Mouse (Mus musculus) CH12.LX (cell line): Measurements from ENCODE around the gene 4933424G06Rik. TPM values are rescaled to one million over a fixed set of nuclear protein-coding genes. Genes with fewer than 3 reads are reported as not detected.

Experiments
- DNase-seq: peaks from one replicate; pipeline ENCODE4 v3.0.0-alpha.2; 2013; ENCODE audit errors: extremely low read depth
- H3K27ac ChIP-seq: 2 replicates; pipeline ENCODE4 v1.5.1; 2012; ENCODE audit warnings: low read depth, mild to moderate bottlenecking, control low read depth, moderate library complexity; ENCODE audit not compliant: insufficient read depth
- H3K27me3 ChIP-seq: replicated peaks from 2 replicates; pipeline ENCODE3; 2012; ENCODE audit warnings: inconsistent platforms
- H3K36me3 ChIP-seq, 2 experiments: replicated peaks in 1 of 2; 2 replicates each; pipeline versions ENCODE3 to v1.6.1; 2012; ENCODE audit warnings: inconsistent platforms in 1 of 2, low read length in 1 of 2, mild to moderate bottlenecking in 1 of 2, mixed read lengths in 1 of 2, moderate library complexity in 1 of 2; ENCODE audit not compliant: control insufficient read depth in 1 of 2, insufficient read depth in 1 of 2
- H3K4me1 ChIP-seq, 2 experiments: 2 replicates each; pipeline ENCODE4 v1.6.1; 2012; ENCODE audit warnings: inconsistent platforms in 1 of 2, moderate library complexity in 1 of 2; ENCODE audit not compliant: insufficient read depth in 2 of 2, control insufficient read depth in 1 of 2
- H3K4me2 ChIP-seq: 2 replicates; pipeline ENCODE4 v1.6.1; 2012; ENCODE audit warnings: low read depth, mild to moderate bottlenecking, control low read depth; ENCODE audit not compliant: poor library complexity, insufficient read depth, severe bottlenecking
- H3K4me3 ChIP-seq, 3 experiments: fragments of 150-350 bp in 1 of 3; sonication (generic) in 1 of 3; replicated peaks in 1 of 3; 2 replicates each; pipeline versions ENCODE3 to v1.5.1; 2011 to 2012; ENCODE audit warnings: low read depth in 2 of 3, low read length in 2 of 3, mild to moderate bottlenecking in 2 of 3, moderate library complexity in 2 of 3, control low read depth in 1 of 3, improper control_type of control experiment in 1 of 3, inconsistent platforms in 1 of 3, mixed read lengths in 1 of 3; ENCODE audit not compliant: poor library complexity in 1 of 3
- H3K79me2 ChIP-seq: replicated peaks from 2 replicates; pipeline ENCODE4 v1.6.1; 2012; ENCODE audit warnings: mild to moderate bottlenecking, moderate library complexity; ENCODE audit not compliant: control insufficient read depth, poor library complexity, insufficient read depth, severe bottlenecking; ENCODE audit errors: extremely low read depth
- H3K9ac ChIP-seq: 2 replicates; pipeline ENCODE4 v1.6.1; 2012; ENCODE audit warnings: low read depth, mild to moderate bottlenecking, control low read depth, moderate library complexity; ENCODE audit not compliant: insufficient read depth
- H3K9me3 ChIP-seq: replicated peaks from 2 replicates; pipeline ENCODE3; 2012; ENCODE audit warnings: low read length, inconsistent platforms, mixed read lengths
- CTCF ChIP-seq, 2 experiments: IDR thresholded peaks in 1 of 2; conservative IDR thresholded peaks in 1 of 2; 2 replicates each; pipeline ENCODE4 v1.5.1; 2011 to 2012; ENCODE audit warnings: low read depth in 2 of 2, low read length in 2 of 2, improper control_type of control experiment in 1 of 2, inconsistent platforms in 1 of 2, mild to moderate bottlenecking in 1 of 2, moderate library complexity in 1 of 2
- E2F4 ChIP-seq: IDR thresholded peaks from 2 replicates; pipeline ENCODE4 v1.6.1; 2011; ENCODE audit warnings: low read depth, low read length, improper control_type of control experiment; ENCODE audit not compliant: insufficient replicate concordance
- GABPA ChIP-seq: IDR thresholded peaks from 2 replicates; pipeline ENCODE4 v1.6.1; 2012; ENCODE audit warnings: low read depth, low read length, improper control_type of control experiment, inconsistent platforms; ENCODE audit not compliant: insufficient replicate concordance
- HCFC1 ChIP-seq: IDR thresholded peaks from 2 replicates; pipeline ENCODE4 v1.6.1; 2012; ENCODE audit warnings: low read depth, mild to moderate bottlenecking, inconsistent platforms, low read length, improper control_type of control experiment
- IRF4 ChIP-seq: IDR thresholded peaks from 2 replicates; pipeline ENCODE4 v1.6.1; 2014; ENCODE audit warnings: low read depth, mild to moderate bottlenecking, inconsistent platforms, low read length, improper control_type of control experiment
- KAT2A ChIP-seq: IDR thresholded peaks from 2 replicates; pipeline ENCODE4 v1.6.1; 2012; ENCODE audit warnings: low read length, improper control_type of control experiment, inconsistent platforms; ENCODE audit not compliant: insufficient replicate concordance
- MAFK ChIP-seq: IDR thresholded peaks from 2 replicates; pipeline ENCODE4 v1.6.1; 2011; ENCODE audit warnings: low read length, improper control_type of control experiment; ENCODE audit not compliant: insufficient replicate concordance
- MAZ ChIP-seq: IDR thresholded peaks from 2 replicates; pipeline ENCODE4 v1.6.1; 2012; ENCODE audit warnings: low read depth, mild to moderate bottlenecking, inconsistent platforms, low read length, improper control_type of control experiment, moderate library complexity
- MEF2A ChIP-seq: IDR thresholded peaks from 2 replicates; pipeline ENCODE4 v1.6.1; 2014; ENCODE audit warnings: low read depth, mild to moderate bottlenecking, inconsistent platforms, low read length, improper control_type of control experiment, borderline replicate concordance
- MYC ChIP-seq: IDR thresholded peaks from 2 replicates; pipeline ENCODE4 v1.6.1; 2011; ENCODE audit warnings: low read depth, mild to moderate bottlenecking, improper control_type of control experiment, low read length
- POLR2A ChIP-seq: IDR thresholded peaks from 2 replicates; pipeline ENCODE4 v1.6.1; 2011; ENCODE audit warnings: low read depth, mild to moderate bottlenecking, improper control_type of control experiment, low read length
- RAD21 ChIP-seq: IDR thresholded peaks from 2 replicates; pipeline ENCODE4 v1.6.1; 2011; ENCODE audit warnings: low read depth, mild to moderate bottlenecking, low read length, improper control_type of control experiment, moderate library complexity
- SIN3A ChIP-seq: IDR thresholded peaks from 2 replicates; pipeline ENCODE4 v1.6.1; 2012; ENCODE audit warnings: low read length, improper control_type of control experiment, inconsistent platforms
- SMC3 ChIP-seq: IDR thresholded peaks from 2 replicates; pipeline ENCODE4 v1.6.1; 2011; ENCODE audit warnings: low read depth, low read length, improper control_type of control experiment
- TCF12 ChIP-seq: IDR thresholded peaks from 2 replicates; pipeline ENCODE4 v1.6.1; 2014; ENCODE audit warnings: low read depth, mild to moderate bottlenecking, inconsistent platforms, low read length, improper control_type of control experiment
- USF2 ChIP-seq: conservative IDR thresholded peaks from 2 replicates; pipeline ENCODE4 v1.6.1; 2011; ENCODE audit warnings: low read depth, low read length, improper control_type of control experiment
- ZC3H11A ChIP-seq: IDR thresholded peaks from 2 replicates; pipeline ENCODE4 v1.6.1; 2012; ENCODE audit warnings: low read depth, mild to moderate bottlenecking, inconsistent platforms, low read length, improper control_type of control experiment
- ZMIZ1 ChIP-seq: IDR thresholded peaks from 2 replicates; pipeline ENCODE4 v1.6.1; 2012; ENCODE audit warnings: low read depth, mild to moderate bottlenecking, inconsistent platforms, low read length, improper control_type of control experiment
- ZNF384 ChIP-seq: IDR thresholded peaks from 2 replicates; pipeline ENCODE4 v1.6.1; 2012; ENCODE audit warnings: low read depth, low read length, improper control_type of control experiment, inconsistent platforms
- dilution Hi-C: fragments of 300-500 bp; cut with MboI; formaldehyde crosslinking; loops from 2 replicates; pipeline ENCODE4 v1.14.3; 2020; ENCODE audit warnings: low sequenced_read_pairs; ENCODE audit not compliant: extremely low pct_unique_long_range_greater_than_20kb, extremely low pct_ligation_motif_present
- in situ Hi-C: fragments of 300-500 bp; cut with MboI; formaldehyde crosslinking; loops from 3 replicates; pipeline ENCODE4 v1.14.3; 2019; ENCODE audit warnings: low sequenced_read_pairs, low pct_ligation_motif_present, low pct_unique_long_range_greater_than_20kb, mixed read lengths
- polyA plus RNA-seq: library from polyadenylated mRNA; unstranded; fragments of >175 nt; gene quantifications from 2 replicates; pipeline ENCODE4 v1.2.1, GENCODE M21; 2012; ENCODE audit warnings: low read depth; ENCODE audit not compliant: insufficient read length
- total RNA-seq, 2 experiments: library from RNA; depleted of rRNA; stranded (reverse); fragments of 300-350 nt in 1 of 2; fragments of >200 nt in 1 of 2; gene quantifications; 2 replicates each; pipeline ENCODE4 v1.2.3; 2012 to 2014

The 4933424G06Rik gene
- total and polyA plus RNA-seq, 3 experiments, result not detected

DNA sequence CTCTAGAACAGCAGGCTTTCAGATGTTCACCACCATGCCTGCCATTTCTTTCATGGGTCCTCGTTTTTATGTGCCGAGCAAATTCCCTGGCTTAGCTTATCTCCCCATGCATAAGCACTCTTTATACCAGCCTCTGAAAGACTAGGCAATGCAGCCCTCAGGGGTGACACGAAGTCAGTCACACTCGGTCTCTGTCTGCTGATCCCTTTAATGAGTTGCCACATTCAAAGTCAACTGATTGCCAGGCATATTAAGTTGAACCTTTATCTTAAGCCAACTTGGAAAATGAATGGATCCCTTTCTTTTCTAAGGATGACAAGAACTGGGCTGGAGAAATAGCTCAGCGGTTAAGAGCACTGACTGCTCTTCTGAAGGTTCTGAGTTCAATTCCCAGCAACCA, 29.3 kb downstream of the 4933424G06Rik start:
- no peak overlapping the region for H3K4me2 ChIP-seq
- H3K79me2 ChIP-seq, result no peaks in the 10 kb centered on the region
- peaks cover 0 to 4% of the 10 kb centered on the region in 2 experiments; a peak in 2 of 4 replicates for H3K4me1 ChIP-seq
- H3K9ac ChIP-seq, result no peak overlapping the region
- TF ChIP-seq MEF2A (no peak), ZC3H11A (no peak)
- no peaks in the 10 kb centered on the region for H3K9me3 ChIP-seq
- no peak overlapping the region for H3K4me3 ChIP-seq
- no peak for DNase-seq
- peaks cover 30% of the 10 kb centered on the region for H3K27me3 ChIP-seq
- no peak overlapping the region for H3K27ac ChIP-seq
- in situ Hi-C loops, result no loop called here
- H3K36me3 ChIP-seq, result no peaks in the 10 kb centered on the region
- dilution Hi-C loops, result no loop called here

DNA sequence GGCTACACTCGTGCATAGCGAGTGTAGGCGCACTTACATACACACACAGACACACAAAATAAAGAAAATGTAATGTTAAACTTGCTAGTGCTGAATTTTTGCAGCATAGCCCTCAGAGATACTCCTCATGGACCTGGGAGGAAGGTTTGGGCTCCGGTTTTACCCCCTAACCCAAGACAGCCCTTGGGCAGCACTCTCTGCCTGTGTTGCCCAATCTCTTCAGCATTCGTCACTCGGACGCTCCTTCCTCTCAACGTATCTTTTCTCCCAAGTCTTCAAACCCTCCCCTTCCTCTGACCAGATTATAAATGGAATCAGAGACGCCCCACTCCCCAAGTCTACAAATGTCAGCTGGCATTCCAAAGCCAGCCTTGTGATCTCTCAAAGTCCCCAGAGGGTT, 33.1 kb downstream of the 4933424G06Rik start:
- Histone ChIP-seq H3K79me2 (no peaks in the 10 kb centered on the region), H3K27me3 (peaks cover 31% of the 10 kb centered on the region), H3K4me2 (no peak overlapping the region), H3K9me3 (no peaks in the 10 kb centered on the region), H3K36me3 (no peaks in the 10 kb centered on the region), H3K9ac (no peak overlapping the region), H3K4me1 (peaks cover 0 to 8% of the 10 kb centered on the region in 2 experiments; a peak in 2 of 4 replicates), H3K4me3 (no peak overlapping the region), H3K27ac (no peak overlapping the region)
- in situ Hi-C loops, result no loop called here
- dilution Hi-C loops, result no loop called here
- TF ChIP-seq SIN3A (no peak), KAT2A (no peak), MAFK (no peak), E2F4 (no peak), RAD21 (no peak), IRF4 (no peak), USF2 (no peak)
- no peak for DNase-seq

DNA sequence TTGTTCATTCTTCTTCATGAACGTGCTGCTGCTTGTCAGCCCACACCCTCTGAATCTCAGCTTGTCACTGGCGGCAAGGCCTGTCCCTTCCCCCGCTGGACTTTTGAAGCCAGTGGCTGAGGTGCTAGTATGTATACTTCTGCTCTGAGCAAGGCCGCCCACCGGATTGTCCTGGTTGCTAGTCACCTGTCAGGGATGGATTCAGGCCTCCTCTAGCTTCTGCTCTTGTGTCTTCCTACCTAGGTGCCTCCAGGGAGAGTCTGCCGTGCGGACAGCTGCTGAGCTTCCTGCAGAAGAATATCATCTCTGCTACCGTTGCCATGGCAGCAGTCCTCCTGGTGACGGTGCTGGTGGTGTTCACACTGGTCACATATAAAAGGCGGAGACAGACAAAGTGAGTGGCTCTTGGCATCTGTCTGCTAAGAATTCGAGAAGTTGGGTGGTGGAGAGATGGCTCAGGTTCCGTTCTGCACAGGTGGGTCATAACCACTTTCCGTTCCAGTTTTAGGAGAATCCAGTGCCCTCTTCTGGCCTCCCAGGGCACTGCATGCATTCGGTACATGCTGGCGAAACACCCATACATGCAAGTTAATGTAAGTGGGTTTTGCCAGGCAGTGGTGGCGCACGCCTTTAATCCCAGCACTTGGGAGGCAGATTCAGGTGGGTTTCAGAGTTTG, 34.5 kb downstream of the 4933424G06Rik start:
- Histone ChIP-seq H3K4me1 (peaks cover 0 to 8% of the 10 kb centered on the region in 2 experiments; a peak in 2 of 4 replicates), H3K27ac (no peak overlapping the region), H3K36me3 (no peaks in the 10 kb centered on the region), H3K4me3 (peak overlapping the region in 1 of 3 experiments; percentile 31), H3K9ac (no peak overlapping the region), H3K27me3 (peaks cover 31% of the 10 kb centered on the region), H3K79me2 (no peaks in the 10 kb centered on the region), H3K9me3 (no peaks in the 10 kb centered on the region)
- dilution Hi-C loops, result no loop called here
- in situ Hi-C loops, result no loop called here
- peak; percentile 55 for TF ChIP-seq RAD21
- no peak for TF ChIP-seq POLR2A
- TF ChIP-seq ZMIZ1, result no peak
- TF ChIP-seq HCFC1, result no peak
- peak; percentile 45; the same call in 1 of the 2 replicates for TF ChIP-seq TCF12
- peak; percentile 71 to 85 for TF ChIP-seq CTCF (conservative IDR thresholded peaks at IDR 0.05 in 1 of 2, IDR thresholded peaks at IDR 0.05 in 1 of 2; ENCODE audit: low read depth in 2 of 2, low read length in 2 of 2)
- TF ChIP-seq GABPA, result no peak
- TF ChIP-seq KAT2A, result no peak
- peak; percentile 77 for TF ChIP-seq SMC3
- no peak for TF ChIP-seq ZC3H11A
- peak; percentile 50; the same call in 1 of the 2 replicates for TF ChIP-seq IRF4
- 0 out of 2 replicates have a peak, but pooled peaks have one; percentile 56 for TF ChIP-seq MYC
- TF ChIP-seq MAZ, result 0 out of 2 replicates have a peak, but pooled peaks have one; percentile 24
- no peak for TF ChIP-seq ZNF384
- TF ChIP-seq E2F4, result no peak
- TF ChIP-seq, all 38 proteins: peak for 7
- peak; percentile 80 for DNase-seq
- peak overlapping the region; percentile 55 for H3K4me2 ChIP-seq
